Mouse (Mus musculus) spleen, embryonic (tissue): ENCODE results near the gene Stoml3.

Source experiments
- CTCF ChIA-PET: fragments of 350-600 bp; sonication (Branson Sonifier 250); formaldehyde crosslinking; loops from one replicate; lab custom pipeline; 2022; lab: Charles Lee

The Stoml3 gene

DNA sequence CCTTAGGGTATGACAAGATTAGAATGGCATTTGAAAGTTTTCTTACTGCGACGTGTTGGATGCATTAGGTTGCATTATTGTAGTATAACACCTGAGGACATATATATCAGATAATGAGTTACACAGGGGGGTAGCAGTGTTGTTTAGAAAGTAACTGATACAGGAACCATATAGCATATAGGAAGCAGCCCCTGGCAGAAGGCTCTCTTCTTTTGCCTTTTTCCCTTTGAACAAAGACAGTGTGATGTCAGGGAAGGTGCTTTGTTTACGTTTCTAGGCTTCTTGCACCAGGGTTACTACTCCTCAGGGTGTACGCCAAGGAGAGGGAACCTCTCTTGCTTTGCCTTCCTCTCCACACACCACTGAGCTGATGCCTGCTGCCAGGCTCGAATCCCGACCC, at the start of gene Stoml3:
Gene Stoml3 (plus strand): TSS at position 301 of the 400 bp plus-strand sequence.
- CTCF ChIA-PET = no interaction called here

DNA sequence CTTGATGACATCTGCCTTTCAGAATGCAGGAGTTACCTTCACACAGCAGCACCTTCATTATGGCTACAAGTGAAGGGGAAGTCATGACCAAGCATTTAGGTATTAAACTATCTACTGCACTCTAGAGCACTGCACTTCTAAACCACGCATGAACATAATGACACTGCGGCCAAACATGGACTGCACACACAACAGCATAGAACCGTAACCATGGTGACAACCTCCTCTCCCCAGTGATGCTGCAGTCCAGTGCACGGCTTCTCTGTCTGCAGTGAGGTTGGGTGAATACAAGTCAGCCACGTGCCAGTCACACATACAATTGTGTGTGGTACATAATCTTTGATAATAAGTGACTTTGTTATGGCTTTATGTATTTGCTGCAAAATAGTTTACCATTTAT, 42.9 kb upstream of the Stoml3 start:
- CTCF ChIA-PET = no interaction called here

DNA sequence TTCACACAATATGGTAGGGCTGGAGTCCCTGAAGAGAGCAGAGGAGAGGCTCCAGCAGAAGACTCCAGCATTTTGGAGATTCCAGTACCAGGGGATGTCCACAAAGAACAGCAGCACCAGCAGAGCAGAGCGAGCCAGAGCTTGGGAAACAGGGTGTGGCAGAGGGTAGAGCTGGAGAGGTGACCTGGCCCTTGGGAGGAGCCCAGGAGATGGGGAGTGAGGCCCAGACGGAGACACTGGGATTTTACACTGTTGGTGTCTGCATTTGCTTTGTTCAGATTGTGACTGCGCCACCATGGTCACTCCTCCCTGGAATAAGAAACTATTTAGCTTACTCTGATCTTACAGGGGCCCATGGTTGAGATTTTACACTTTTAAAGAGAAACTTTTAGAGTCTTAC, 41.7 kb upstream of the Stoml3 start:
- CTCF ChIA-PET = interaction anchor here (0.5 kb wide), 1 partner anchor 212 kb away, joined by 3 read pairs; no protein-coding TSS in a partner anchor

DNA sequence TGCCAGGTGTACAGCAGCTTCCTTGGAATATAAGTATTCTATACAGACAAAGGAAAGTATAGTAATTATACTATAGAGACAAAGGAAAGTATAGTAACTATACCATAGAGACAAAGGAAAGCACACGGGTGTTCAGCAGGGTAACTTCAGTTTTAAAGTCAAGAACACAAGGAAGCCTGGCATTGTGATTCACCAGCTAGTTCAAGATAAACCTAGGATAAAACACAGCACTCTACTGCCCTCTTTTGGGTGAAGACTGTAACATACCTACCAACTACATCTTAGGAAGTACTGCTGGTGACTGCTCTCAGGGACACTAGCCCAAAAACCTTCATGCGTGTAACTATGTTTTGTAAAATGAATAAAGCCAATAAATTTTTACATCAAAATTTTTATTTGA, 40.2 kb upstream of the Stoml3 start:
- CTCF ChIA-PET = interaction anchor here (2.0 kb wide), 1 partner anchor 419 kb away, joined by 8 read pairs; no protein-coding TSS in a partner anchor

DNA sequence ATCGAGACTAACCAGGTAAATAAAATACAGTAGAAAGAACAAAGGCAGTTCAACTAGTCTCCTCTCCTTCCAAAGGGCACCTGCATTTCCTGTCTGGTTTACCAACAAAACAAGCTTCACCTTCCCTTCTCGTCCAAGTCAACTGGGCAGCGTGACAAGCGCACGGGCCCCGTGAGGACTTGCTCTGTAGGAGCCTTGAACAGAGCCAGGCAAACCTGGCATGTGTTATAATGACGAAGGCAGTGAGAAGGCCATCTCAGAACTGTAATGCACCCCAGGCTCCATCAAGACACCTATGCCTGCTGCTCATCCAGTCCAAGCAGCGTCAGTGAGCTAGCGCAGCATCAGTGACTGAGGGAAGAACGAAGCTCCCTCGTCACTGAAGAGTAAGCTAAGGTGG, 37.8 kb upstream of the Stoml3 start:
- CTCF ChIA-PET = no interaction called here

DNA sequence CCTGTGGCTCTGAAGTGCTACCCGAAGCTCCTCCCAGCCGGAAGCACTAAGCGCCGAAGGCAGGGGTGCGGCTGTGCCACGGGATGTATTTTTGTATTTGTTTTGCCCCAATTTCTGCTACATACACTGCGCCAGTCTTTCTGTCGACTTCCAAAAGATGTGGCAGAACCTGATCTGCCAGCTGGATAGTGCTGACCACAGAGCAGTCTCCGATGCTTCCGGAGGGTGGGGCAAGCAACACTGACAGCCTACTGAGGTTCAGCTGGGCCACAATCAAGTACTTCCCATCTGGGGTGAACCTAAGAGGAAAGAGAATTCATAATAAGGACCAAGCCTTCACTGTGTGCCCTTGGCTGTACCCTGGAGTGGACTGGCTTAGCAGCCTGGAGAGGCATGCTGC, 36.1 kb upstream of the Stoml3 start:
- CTCF ChIA-PET = no interaction called here

DNA sequence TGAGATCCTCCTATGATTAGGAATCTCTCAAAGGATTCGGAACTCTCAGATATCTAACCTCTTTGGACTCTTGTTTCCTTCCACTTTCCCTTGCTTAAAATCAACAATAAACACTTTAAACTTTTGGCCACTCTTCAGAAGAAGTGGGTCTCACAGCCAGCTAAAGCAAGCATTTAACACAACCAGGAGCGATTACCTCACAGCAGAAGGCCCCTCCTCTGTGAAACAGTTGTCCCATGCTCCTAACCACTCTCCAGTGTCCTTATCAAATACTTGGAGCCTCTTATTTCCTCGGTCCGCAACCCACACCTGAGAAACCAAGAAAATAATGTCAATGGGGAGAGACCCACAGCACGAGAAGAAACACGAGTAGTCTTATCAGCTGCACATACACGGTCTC, 35.1 kb upstream of the Stoml3 start:
- CTCF ChIA-PET = interaction anchor here (0.7 kb wide), 1 partner anchor 1787 kb away, joined by 7 read pairs; no protein-coding TSS in a partner anchor

DNA sequence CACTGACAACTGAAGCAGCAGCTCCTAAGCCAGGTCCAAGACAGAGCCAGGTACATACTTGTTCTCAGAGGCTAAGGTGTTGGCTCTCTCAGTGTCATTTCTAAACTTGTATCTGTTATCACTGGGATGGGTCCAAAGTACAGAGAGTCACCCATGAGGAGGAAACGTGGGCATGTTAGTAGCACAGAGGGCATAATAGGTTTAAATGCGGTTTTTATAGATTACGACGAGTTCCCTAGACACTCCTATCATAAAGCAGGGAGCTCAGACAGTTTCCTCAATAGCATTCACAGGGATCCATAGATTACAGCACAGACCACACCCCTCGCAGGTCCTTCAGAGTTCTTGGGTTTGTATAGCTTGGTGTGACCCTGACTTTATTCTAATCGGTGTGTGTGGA, 34.4 kb upstream of the Stoml3 start:
- CTCF ChIA-PET = no interaction called here

DNA sequence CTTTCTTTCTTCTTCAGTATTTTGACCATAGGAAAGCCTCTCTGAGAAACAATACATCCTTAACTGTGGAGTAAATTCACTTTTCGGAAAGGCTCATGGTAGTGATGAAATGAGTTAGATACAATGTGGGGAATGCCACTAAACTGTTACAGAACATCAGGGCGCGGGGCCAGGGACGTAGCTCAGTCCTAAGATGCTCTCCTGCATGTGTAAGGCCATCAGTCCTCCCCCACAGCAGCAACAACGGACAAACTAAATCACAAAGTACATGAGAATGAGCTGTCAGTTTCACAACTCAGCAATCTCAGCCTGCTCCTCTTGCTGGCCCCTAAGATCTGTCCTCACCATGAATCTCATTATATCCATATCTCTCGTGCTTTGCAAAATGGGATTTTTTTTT, 33.9 kb upstream of the Stoml3 start:
- CTCF ChIA-PET = no interaction called here

DNA sequence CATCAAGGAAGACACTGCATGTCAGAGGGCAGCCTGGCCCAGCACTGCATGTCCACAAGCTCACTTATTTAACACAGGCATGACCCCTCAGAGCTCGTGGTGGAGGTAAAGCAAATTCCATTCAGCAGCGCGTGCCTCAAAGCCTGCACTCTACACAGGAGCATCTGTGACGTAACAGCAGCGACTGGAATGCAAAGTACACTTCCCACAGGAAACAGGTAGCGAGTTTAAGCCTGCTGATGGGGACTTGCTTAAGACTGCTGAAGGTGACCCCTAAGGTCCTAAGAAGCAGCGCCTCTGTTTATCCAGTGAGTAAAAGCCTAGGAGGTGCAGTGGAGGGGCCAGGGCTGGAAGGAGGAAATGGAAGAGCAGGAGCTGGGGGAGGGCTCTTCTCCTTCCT, 33.5 kb upstream of the Stoml3 start:
- CTCF ChIA-PET = no interaction called here

DNA sequence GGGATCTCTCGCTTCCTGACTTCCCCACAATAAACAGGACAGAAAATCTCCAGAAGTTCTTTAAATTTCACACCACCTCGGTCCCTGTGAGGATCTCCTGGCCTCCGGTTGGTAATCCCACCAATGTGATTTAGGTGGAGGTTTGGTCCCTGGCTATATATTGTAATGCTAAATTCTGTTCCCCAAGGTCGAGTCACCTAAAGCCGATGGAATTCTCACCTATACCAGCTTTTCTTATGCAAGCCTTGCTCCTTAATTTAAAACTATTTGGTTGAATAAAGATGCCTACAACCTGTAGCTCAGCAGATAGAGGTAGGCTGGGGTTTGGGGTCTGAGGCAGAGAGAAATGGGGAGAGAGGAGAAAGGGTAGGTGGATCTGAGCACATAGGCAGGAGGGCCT, 30.7 kb upstream of the Stoml3 start:
- CTCF ChIA-PET = no interaction called here

DNA sequence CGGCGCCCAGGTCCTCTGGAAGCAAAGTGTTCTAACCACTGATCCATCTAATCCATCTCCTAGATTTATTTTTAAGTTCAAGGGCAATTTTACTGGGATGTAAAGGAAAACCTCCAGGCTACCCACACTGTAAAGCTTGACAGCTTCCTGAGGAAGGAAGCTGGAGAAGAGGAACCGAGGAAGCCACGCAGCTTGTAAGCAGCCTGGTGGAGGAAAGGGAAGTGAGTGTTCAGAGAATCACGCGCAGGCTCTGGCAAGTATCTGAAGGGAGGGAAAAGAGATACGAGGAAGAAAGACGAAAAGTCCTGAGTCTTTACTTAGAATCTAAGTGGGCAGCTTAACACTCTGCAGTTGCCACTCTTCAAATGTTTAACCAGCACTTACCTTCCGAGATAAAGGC, 28.3 kb upstream of the Stoml3 start:
- CTCF ChIA-PET = no interaction called here

DNA sequence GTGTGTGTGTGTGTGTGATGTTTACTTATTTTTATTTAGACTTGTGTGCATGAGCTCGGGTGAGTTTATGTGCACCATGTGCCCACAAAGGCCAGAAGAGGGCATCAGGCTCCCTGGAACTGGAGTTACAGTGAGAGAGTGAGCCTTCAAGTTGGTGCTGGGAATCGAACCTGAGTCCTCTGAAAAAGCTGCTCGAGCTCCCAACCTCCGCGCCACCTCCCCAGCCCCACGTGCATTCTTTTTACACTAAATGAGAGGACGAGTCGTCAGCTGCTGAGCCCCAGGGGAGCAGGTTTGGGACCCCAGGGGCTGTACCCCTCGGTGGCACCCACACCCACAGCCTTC, 25.8 kb upstream of the Stoml3 start:
- CTCF ChIA-PET = interaction anchor here (0.5 kb wide), 1 partner anchor 14 kb away, joined by 3 read pairs; no protein-coding TSS in a partner anchor

DNA sequence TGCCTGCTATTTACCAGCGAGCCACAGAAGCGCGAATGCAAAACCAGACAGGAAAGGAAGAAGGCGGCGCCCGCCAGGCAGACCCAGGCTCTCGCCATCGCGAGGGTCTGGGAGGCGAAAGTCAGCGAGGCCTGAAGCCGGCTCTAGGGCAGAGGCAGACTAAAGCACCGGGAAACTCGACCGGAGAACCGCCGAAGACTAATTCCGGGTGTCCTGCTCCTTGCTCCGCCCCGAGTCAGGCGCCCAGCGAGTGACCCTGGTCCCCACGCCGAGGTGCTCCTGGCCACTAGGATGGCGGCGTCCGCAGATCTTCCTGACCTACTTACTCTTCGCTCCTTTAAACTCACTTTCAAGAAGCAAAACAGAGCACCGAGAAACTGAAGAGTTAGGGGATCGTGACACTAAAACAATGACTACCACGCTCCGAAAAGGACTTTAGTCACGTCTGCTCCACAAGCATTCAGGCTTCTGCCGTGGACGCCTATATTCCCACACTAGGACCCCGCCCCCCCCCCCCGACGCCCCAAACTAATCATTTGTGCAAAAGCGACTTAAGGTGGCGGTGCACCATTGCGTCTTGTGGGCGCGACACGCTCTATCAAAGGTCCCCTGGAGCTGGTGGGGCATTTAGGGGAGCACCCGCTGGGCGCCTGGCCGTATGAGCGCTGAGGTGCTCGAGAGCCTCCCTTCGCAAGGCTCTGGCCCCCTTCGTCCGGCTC, 25.2 kb upstream of the Stoml3 start, which contains the start of the genes Nhlrc3 and Proser1:
Gene Nhlrc3 (minus strand): TSS at position 287 of the 719 bp plus-strand sequence.
Gene Proser1 (plus strand): TSS at position 621 of the 719 bp plus-strand sequence.
- CTCF ChIA-PET = interaction anchor here (0.5 kb wide), 1 partner anchor 14 kb away, joined by 3 read pairs; no protein-coding TSS in a partner anchor

DNA sequence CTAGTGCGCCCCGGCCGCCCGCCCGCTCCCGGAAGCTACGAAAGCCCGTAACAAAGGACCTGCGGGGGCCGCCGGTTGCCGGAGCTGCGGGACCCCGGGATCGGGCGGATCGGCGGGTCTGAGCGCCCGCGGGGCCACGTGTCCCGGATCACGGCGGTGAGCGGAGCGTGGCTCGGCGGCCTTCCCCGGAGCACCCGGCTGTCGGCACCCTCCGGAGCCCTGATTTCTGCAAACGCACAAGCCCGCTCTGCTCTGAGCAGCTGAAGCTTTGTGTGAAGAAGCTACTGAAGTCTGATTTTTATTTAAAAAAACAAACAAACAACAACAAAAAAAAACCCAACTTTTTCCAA, 24.7 kb upstream of the Stoml3 start:
- CTCF ChIA-PET = no interaction called here

DNA sequence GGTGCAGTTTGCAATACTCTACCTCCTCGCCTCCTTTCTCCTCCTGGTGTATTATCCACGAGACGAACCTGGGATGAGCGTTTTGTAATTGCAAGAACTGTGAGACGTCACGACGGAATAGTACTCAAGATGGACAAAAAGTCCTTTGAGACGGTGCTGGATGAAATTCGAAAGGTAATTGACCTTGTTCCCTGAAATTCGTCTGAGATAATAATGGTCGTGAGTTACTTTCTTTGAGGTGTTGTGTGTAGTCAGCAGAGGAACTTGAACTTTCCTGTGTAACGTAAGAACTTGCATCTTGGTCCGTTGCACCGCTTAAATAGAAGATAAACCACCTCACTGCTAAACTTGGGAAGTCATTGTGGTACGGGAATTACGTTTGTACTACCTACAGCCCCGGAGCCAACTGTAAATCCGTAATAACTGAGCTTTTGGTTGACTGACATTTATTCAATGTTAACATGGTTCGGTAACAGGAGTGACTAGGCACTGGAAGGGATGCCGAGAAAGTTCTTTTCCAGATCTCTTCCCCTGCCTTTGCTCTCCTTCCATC, 24.2 kb upstream of the Stoml3 start:
- CTCF ChIA-PET = no interaction called here

DNA sequence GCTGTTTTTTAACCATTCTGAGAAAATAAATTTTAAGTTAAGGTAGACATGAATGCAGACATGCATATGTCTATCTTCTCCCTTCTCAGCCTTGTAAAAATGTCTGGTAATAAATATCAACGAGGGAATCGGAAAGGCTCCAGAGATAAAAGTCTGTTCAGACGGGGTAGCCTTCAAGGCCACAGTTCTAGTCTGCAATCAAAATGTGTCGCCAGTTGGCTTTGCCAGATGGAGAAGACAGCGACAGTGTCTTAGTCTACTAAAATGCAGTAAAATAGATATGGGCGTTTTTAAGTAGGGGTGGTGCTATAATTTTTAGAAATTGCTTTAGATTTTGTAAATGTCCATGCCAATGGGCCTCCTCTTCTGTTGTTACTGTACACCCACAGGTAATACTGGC, 23.1 kb upstream of the Stoml3 start:
- CTCF ChIA-PET = interaction anchor here (0.5 to 0.6 kb wide), 3 partner anchors 53 to 1276 kb away, joined by 4 to 6 read pairs (median 6); no protein-coding TSS in a partner anchor

DNA sequence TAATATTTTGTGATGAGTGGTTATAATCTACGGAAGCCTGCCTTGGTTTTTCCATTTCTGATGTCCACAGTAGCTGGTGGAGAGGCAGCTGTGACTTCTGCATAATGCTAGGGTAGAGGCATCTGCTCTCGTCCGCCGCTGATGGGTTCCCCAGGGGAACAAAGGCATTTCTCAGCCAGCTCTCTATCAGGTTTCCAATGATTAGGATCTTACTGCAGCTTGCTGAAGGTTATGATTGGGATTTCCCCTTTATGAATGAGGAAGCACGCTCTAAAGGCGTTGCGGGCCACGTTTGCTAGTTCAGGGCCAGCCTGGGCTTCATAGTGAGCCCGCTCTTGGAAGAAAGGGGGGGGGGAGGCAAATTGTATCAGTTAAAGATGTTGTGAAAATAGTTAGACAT, 22.0 kb upstream of the Stoml3 start:
- CTCF ChIA-PET = no interaction called here

DNA sequence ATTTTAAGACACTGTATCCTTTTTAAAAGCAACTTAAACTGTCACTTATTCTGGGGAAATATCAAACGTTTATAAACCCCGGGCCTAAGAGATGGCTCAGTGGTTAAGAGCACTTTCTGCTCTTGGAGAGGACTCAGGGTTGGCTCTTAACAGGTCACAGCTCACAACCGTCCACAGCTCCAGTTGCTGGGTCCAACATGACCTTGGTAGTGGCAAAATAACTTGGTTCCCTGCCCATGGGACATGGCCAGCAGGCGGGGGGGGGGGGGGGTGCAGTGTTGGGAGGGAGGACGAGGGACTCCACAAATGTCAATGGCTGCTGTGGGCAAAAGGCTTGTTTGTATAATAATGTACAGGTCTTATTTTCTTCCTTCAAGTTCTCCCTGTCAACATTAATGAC, 21.1 kb upstream of the Stoml3 start:
- CTCF ChIA-PET = no interaction called here

DNA sequence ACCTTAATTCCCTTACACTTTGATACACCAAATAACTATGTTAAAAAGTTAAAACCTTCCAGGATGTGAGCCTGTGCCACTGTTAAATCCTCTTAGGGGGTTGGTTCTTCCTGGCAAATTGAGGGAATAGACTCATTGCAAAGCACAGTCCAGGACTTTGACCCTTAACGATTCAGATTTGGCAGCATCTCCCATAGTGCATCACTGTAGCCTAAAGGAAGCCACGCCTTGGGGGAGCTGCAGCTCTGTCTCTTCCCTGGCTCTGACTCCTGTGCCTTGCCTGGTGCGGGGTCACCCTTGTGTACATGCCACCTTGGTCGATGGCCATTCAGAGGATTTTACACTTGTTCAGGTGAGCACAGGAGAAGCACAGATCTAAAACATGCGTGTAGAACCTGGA, 18.8 kb upstream of the Stoml3 start:
- CTCF ChIA-PET = interaction anchor here (0.6 to 0.9 kb wide), 3 partner anchors 10 to 1299 kb away, joined by 3 to 8 read pairs (median 3); no protein-coding TSS in a partner anchor

DNA sequence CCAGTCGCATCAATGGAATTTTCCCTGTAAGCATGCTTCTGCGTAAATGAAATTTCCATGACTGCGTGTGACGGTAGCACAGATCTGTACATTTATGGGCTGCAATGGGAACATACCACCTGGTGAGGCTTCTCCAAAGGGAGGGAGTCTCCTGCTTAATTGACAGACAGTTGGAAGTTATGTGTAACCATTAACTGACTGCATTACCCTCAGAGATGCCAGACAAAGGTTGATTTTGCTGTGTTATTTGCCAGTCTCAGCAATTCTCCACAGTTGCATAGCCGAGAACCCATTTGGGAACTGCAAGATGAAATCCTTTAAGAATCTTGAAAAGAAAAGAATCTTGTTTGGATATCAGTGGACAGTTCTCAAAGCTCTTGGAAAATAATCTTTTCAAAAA, 16.4 kb upstream of the Stoml3 start:
- CTCF ChIA-PET = no interaction called here

DNA sequence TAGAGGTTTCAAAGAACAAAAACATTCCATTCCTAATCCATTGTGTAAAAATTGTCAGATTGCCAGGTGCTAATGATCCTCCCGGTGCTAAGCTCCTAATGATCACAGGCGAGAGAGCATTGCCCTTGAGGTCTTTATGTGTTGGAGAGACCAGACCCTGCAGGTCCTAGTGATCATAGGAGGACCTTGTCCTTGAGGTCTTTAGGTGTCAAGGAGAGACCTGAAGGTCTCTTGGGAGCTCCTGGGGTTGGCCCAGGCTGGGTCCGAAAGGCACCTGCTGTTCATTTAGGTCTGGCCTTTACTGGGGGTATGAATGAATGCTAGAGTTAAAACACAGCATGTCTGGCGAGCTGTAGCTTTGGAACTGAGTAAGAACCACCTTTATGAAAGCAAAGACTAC, 14.3 kb upstream of the Stoml3 start:
- CTCF ChIA-PET = no interaction called here

DNA sequence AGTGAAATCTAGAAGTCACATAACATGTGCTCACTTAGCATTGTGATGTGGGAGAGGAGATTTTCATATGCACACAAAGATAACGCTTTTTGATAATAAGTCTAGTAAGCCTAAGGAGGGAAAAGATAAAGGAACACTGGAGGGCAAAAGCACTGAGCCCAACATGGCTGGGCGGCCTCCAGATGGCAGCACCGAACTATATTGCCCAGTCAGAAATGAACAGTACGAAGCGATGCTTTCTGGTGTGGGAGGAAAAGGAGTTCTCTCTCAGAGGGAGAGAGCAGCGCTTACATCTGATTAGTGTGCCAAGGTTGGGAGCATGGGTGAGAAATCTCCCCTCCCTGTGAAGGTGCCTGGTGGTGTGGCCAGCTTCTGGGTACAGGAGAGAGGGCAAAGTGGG, 12.6 kb upstream of the Stoml3 start:
- CTCF ChIA-PET = interaction anchor here (0.6 to 1.8 kb wide), 2 partner anchors 15 to 792 kb away, joined by 4 to 6 read pairs; no protein-coding TSS in a partner anchor
